In genomic region chr15:101092829-101093648, GRCm38 (mm10) we compare ENCODE assay signal across 8 mouse cellular contexts. TPM values are rescaled to one million over a fixed set of nuclear protein-coding genes. Genes with fewer than 3 reads are reported as not detected.
DNase-seq lines count a peak whose midpoint lies in the region; ATAC-seq and TF ChIP-seq lines count a peak whose summit lies in the region.
"Had no signal": no experiment of that assay in that cellular context is flagged by ENCODE, and none has a peak within 500 bp of the region (broad histone marks: within the 10 kb centered on the region; RNA-seq: fewer than 3 reads in every experiment).

No protein-coding gene starts in this region.

- no peaks in the 10 kb centered on the region for H3K27me3 ChIP-seq in embryonic facial prominence, embryonic 14.5 days (replicated peaks; ENCODE audit: control insufficient read depth, insufficient read depth, low read length)
- H3K27me3 ChIP-seq in kidney, embryonic 14.5 days (ENCODE audit: control insufficient read depth, insufficient read depth, low read length), result no peaks in the 10 kb centered on the region; the same call in 1 of the 2 replicates
- no peaks in the 10 kb centered on the region for H3K27me3 ChIP-seq in liver, adult 2 months (ENCODE audit: control insufficient read depth, insufficient read depth, low read length)

- peak overlapping the region; percentile 77 for H3K9ac ChIP-seq in ES-E14 (ENCODE audit: insufficient read depth, low read depth, low read length, poor library complexity, severe bottlenecking)
- H3K9ac ChIP-seq in embryonic facial prominence, embryonic 14.5 days (ENCODE audit: low read depth, low read length), result 0 out of 2 replicates have a peak overlapping the region, but pooled peaks have one; percentile 38
- no peak overlapping the region for H3K9ac ChIP-seq in kidney, embryonic 14.5 days (ENCODE audit: low read depth, low read length)
- H3K9ac ChIP-seq in liver, adult 2 months (ENCODE audit: low read depth, low read length), result no peak overlapping the region

- DNase-seq in ES-E14 (ENCODE audit: low read depth, low spot score) (peak; percentile 77), R1 (ENCODE audit: low read depth, low spot score) (peak; percentile 93)
- peak; percentile 83 for DNase-seq in embryonic facial prominence, embryonic 14.5 days (ENCODE audit: low spot score)
- peak; percentile 52 for DNase-seq in liver, adult 2 months (ENCODE audit: extremely low read depth, low read depth, low spot score)
- peak; percentile 21 for DNase-seq in right cerebral cortex, postnatal 25 days
- no peak for DNase-seq in urinary bladder, postnatal 36 days (ENCODE audit: low spot score in 2 of 2)

- peak; percentile 83 for ATAC-seq in embryonic facial prominence, embryonic 14.5 days (ENCODE audit: low read depth)
- peak; percentile 92 for ATAC-seq in kidney, embryonic 14.5 days (ENCODE audit: low FRiP score, low TSS enrichment)

- no peaks in the 10 kb centered on the region for H3K36me3 ChIP-seq in ES-E14 (ENCODE audit: control insufficient read depth, insufficient read depth, low read length, poor library complexity, severe bottlenecking)
- H3K36me3 ChIP-seq in embryonic facial prominence, embryonic 14.5 days (ENCODE audit: control insufficient read depth, insufficient read depth, low read length), result no peaks in the 10 kb centered on the region
- no peaks in the 10 kb centered on the region for H3K36me3 ChIP-seq in kidney, embryonic 14.5 days (ENCODE audit: control insufficient read depth, insufficient read depth, low read length)
- no peaks in the 10 kb centered on the region for H3K36me3 ChIP-seq in liver, adult 2 months (ENCODE audit: control insufficient read depth, insufficient read depth, low read length)

- TF ChIP-seq POLR2A in liver, adult 2 months (IDR thresholded peaks at IDR 0.05; ENCODE audit: extremely low read depth, insufficient read depth, low read length), result no peak

- WGBS in embryonic facial prominence, embryonic 14.5 days, result 22% methylated on average over 25 of the region's 25 CpGs
- 5% methylated on average over 25 of the region's 25 CpGs for WGBS in kidney, embryonic 14.5 days
- 59% methylated on average over 25 of the region's 25 CpGs for WGBS in liver, adult 2 months

- peak overlapping the region; percentile 14 for H3K4me2 ChIP-seq in embryonic facial prominence, embryonic 14.5 days (ENCODE audit: low read depth, low read length)
- peak overlapping the region; percentile 33 for H3K4me2 ChIP-seq in kidney, embryonic 14.5 days (replicated peaks; ENCODE audit: low read depth, low read length)

- H3K27ac ChIP-seq in ES-E14 (ENCODE audit: insufficient read depth, low read depth, low read length, poor library complexity, severe bottlenecking), result peak overlapping the region; percentile 74
- H3K27ac ChIP-seq in embryonic facial prominence, embryonic 14.5 days (replicated peaks; ENCODE audit: low read depth, low read length), result peak overlapping the region; percentile 52
- peak overlapping the region; percentile 79 for H3K27ac ChIP-seq in kidney, embryonic 14.5 days (ENCODE audit: low read depth, low read length)
- H3K27ac ChIP-seq in liver, adult 2 months (replicated peaks; ENCODE audit: insufficient read depth, low read depth, low read length), result no peak overlapping the region

- peaks cover 12 to 39% of the 10 kb centered on the region in 2 experiments; a peak in 3 of 4 replicates for H3K4me1 ChIP-seq in ES-E14 (ENCODE audit: control insufficient read depth in 2 of 2, insufficient read depth in 2 of 2, low read length in 2 of 2, poor library complexity in 1 of 2)
- peaks cover 15% of the 10 kb centered on the region for H3K4me1 ChIP-seq in embryonic facial prominence, embryonic 14.5 days (ENCODE audit: control insufficient read depth, insufficient read depth, low read length)
- peaks cover 34% of the 10 kb centered on the region for H3K4me1 ChIP-seq in kidney, embryonic 14.5 days (ENCODE audit: control insufficient read depth, insufficient read depth, low read length)
- peaks cover 11% of the 10 kb centered on the region for H3K4me1 ChIP-seq in liver, adult 2 months (ENCODE audit: control insufficient read depth, insufficient read depth, low read length)

- H3K9me3 ChIP-seq in ES-E14 (ENCODE audit: control insufficient read depth, insufficient read depth, low read depth, low read length), result no peaks in the 10 kb centered on the region
- H3K9me3 ChIP-seq in embryonic facial prominence, embryonic 14.5 days (ENCODE audit: control insufficient read depth, low read length), result no peaks in the 10 kb centered on the region
- no peaks in the 10 kb centered on the region for H3K9me3 ChIP-seq in kidney, embryonic 14.5 days (ENCODE audit: control insufficient read depth, low read length)

- no peaks in the 10 kb centered on the region for H3K79me2 ChIP-seq in liver, adult 2 months (ENCODE audit: control insufficient read depth, insufficient read depth, low read length)

- H3K4me3 ChIP-seq in ES-E14 (ENCODE audit: insufficient read depth in 1 of 2, low read depth in 1 of 2, low read length in 2 of 2, poor library complexity in 1 of 2, severe bottlenecking in 1 of 2), result peak overlapping the region; percentile 63 to 70
- no peak overlapping the region for H3K4me3 ChIP-seq in embryonic facial prominence, embryonic 14.5 days (ENCODE audit: low read depth, low read length)
- 0 out of 2 replicates have a peak overlapping the region, but pooled peaks have one; percentile 6 for H3K4me3 ChIP-seq in kidney, embryonic 14.5 days (ENCODE audit: low read length)
- H3K4me3 ChIP-seq in liver, adult 2 months (ENCODE audit: insufficient read depth, low read depth, low read length), result no peak overlapping the region

- TF ChIP-seq CTCF in liver, adult 2 months (IDR thresholded peaks at IDR 0.05; ENCODE audit: low read depth, low read length), result no peak

- in situ Hi-C loops in ES-E14 (cut with MboI; ENCODE audit: low sequenced_read_pairs in 2 of 2, unreplicated experiment in 2 of 2), result no loop called here

TF ChIP-seq in ES-E14, 5 proteins besides CTCF, POLR2A, EP300 and RAD21:
- TF ChIP-seq MAFK (IDR thresholded peaks at IDR 0.05; ENCODE audit: insufficient read depth, low read depth, low read length) (peak; percentile 81), CHD2 (IDR thresholded peaks at IDR 0.05; ENCODE audit: low read depth, low read length) (no peak)

RNA-seq across cellular contexts. Expression of gene Fignl2, which starts 14.7 kb away (rescaled TPM):
- total RNA-seq in ES-E14 (2012; rRNA removed), result 7.1 and 8.6 TPM in 2 replicates
- 0.26 and 0.30 TPM in 2 replicates for polyA plus RNA-seq in embryonic facial prominence, embryonic 14.5 days (2014; fragmentation: Nextera tagmentation; extraction: Ambion mirVana)
- polyA plus RNA-seq in kidney, embryonic 14.5 days (2014; fragmentation: Nextera tagmentation; extraction: Ambion mirVana), result 0.58 and 0.73 TPM in 2 replicates
- total RNA-seq in liver, adult 2 months (2014; rRNA removed), result 1.8 and 2.3 TPM in 2 replicates
- 6.4 and 6.9 TPM in 2 replicates for polyA plus RNA-seq in liver, adult 2 months (2012; rRNA removed)

RNA-seq across cellular contexts. Expression of gene Ankrd33, which starts 22.5 kb away (rescaled TPM):
- not detected in 2 replicates for total RNA-seq in ES-E14 (2012; rRNA removed)
- not detected in 2 replicates for polyA plus RNA-seq in embryonic facial prominence, embryonic 14.5 days (2014; fragmentation: Nextera tagmentation; extraction: Ambion mirVana)
- polyA plus RNA-seq in kidney, embryonic 14.5 days (2014; fragmentation: Nextera tagmentation; extraction: Ambion mirVana), result not detected in 2 replicates
- total RNA-seq in liver, adult 2 months (2014; rRNA removed), result not detected in 2 replicates
- polyA plus RNA-seq in liver, adult 2 months (2012; rRNA removed), result not detected in 2 replicates
- polyA plus RNA-seq: lung, embryonic 16.5 days had no signal

RNA-seq across cellular contexts. Expression of gene Acvrl1, which starts 35.3 kb away (rescaled TPM):
- total RNA-seq in ES-E14 (2012; rRNA removed), result 2.5 and 3.3 TPM in 2 replicates
- 11.5 and 13.5 TPM in 2 replicates for polyA plus RNA-seq in embryonic facial prominence, embryonic 14.5 days (2014; fragmentation: Nextera tagmentation; extraction: Ambion mirVana)
- 6.3 and 8.8 TPM in 2 replicates for polyA plus RNA-seq in kidney, embryonic 14.5 days (2014; fragmentation: Nextera tagmentation; extraction: Ambion mirVana)
- 3.0 and 4.4 TPM in 2 replicates for total RNA-seq in liver, adult 2 months (2014; rRNA removed)
- polyA plus RNA-seq in liver, adult 2 months (2012; rRNA removed), result 2.3 and 4.0 TPM in 2 replicates

RNA-seq across cellular contexts. Expression of gene Gm47841, which starts 45.8 kb away (rescaled TPM):
- total RNA-seq in ES-E14 (2012; rRNA removed), result not detected in 2 replicates
- not detected in 2 replicates for polyA plus RNA-seq in embryonic facial prominence, embryonic 14.5 days (2014; fragmentation: Nextera tagmentation; extraction: Ambion mirVana)
- not detected in 2 replicates for polyA plus RNA-seq in kidney, embryonic 14.5 days (2014; fragmentation: Nextera tagmentation; extraction: Ambion mirVana)
- not detected in 2 replicates for total RNA-seq in liver, adult 2 months (2014; rRNA removed)
- not detected in 2 replicates for polyA plus RNA-seq in liver, adult 2 months (2012; rRNA removed)
- polyA plus RNA-seq: lung, embryonic 16.5 days had no signal

Comparison
In these comparisons a context has a peak if more than half of its experiments do, and no peak if none do; other contexts are left out.
1. DNase-seq: peak in ES-E14 (single experiment), R1 (single experiment), embryonic facial prominence, embryonic 14.5 days (single experiment), liver, adult 2 months (single experiment) and right cerebral cortex, postnatal 25 days (single experiment); none in urinary bladder, postnatal 36 days (0 of 2).
2. H3K4me3 ChIP-seq: peak in ES-E14 (2 of 2) and kidney, embryonic 14.5 days (single experiment); none in embryonic facial prominence, embryonic 14.5 days (single experiment) and liver, adult 2 months (single experiment).
3. H3K9ac ChIP-seq: peak in ES-E14 (single experiment) and embryonic facial prominence, embryonic 14.5 days (single experiment); none in kidney, embryonic 14.5 days (single experiment) and liver, adult 2 months (single experiment).